Mouse (Mus musculus): ENCODE data around the gene Abcb9. TPM values are rescaled to one million over a fixed set of nuclear protein-coding genes. Genes with fewer than 3 reads are reported as not detected.

Abcb9 gene
- polyA plus RNA-seq, 1 experiment from 2014 or later = 1.1 TPM

GRCm38 (mm10) chr5:124034471-124034870 is 61.1 kb downstream of the Abcb9 start:
- Histone ChIP-seq H3K9ac (ENCODE audit: low read depth, low read length) (no peak overlapping the region), H3K27me3 (ENCODE audit: control insufficient read depth, insufficient read depth, low read length) (no peaks in the 10 kb centered on the region), H3K36me3 (ENCODE audit: control insufficient read depth, insufficient read depth, low read length) (no peaks in the 10 kb centered on the region), H3K4me1 (ENCODE audit: control insufficient read depth, insufficient read depth, low read length) (peaks cover 28% of the 10 kb centered on the region), H3K4me2 (no peak overlapping the region), H3K27ac (ENCODE audit: low read depth, low read length) (no peak overlapping the region), H3K4me3 (ENCODE audit: low read depth, low read length) (no peak overlapping the region), H3K9me3 (replicated peaks; ENCODE audit: control insufficient read depth, low read length) (no peaks in the 10 kb centered on the region)
- no peak for ATAC-seq (replicated peaks; ENCODE audit: insufficient number of reproducible peaks, low FRiP score, low TSS enrichment)
- 75% methylated on average over 11 of the region's 11 CpGs for WGBS (ENCODE audit: insufficient replicate concordance)

GRCm38 (mm10) chr5:124032001-124032508 is 63.5 kb downstream of the Abcb9 start, which contains the start of gene Vps37b:
Gene Vps37b (minus strand): TSS chr5:124032270.
- H3K4me2 ChIP-seq = peak within 1 kb of the TSS; percentile 69
- peak within 1 kb of the TSS; percentile 93 for H3K9ac ChIP-seq (ENCODE audit: low read depth, low read length)
- H3K27me3 ChIP-seq (ENCODE audit: control insufficient read depth, insufficient read depth, low read length) = no peaks in the 10 kb centered on the region
- peak within 1 kb of the TSS; percentile 77 for H3K4me3 ChIP-seq (ENCODE audit: low read depth, low read length)
- no peaks in the 10 kb centered on the region for H3K9me3 ChIP-seq (replicated peaks; ENCODE audit: control insufficient read depth, low read length)
- peak; percentile 56; the same call in 1 of the 2 replicates for ATAC-seq (replicated peaks; ENCODE audit: insufficient number of reproducible peaks, low FRiP score, low TSS enrichment)
- no peaks in the 10 kb centered on the region for H3K36me3 ChIP-seq (ENCODE audit: control insufficient read depth, insufficient read depth, low read length)
- peak within 1 kb of the TSS; percentile 93 for H3K27ac ChIP-seq (ENCODE audit: low read depth, low read length)
- peaks cover 47% of the 10 kb centered on the region for H3K4me1 ChIP-seq (ENCODE audit: control insufficient read depth, insufficient read depth, low read length)
- under 1% methylated on average over 52 of the region's 52 CpGs for WGBS (ENCODE audit: insufficient replicate concordance)

GRCm38 (mm10) chr5:124031068-124031955 is 64.3 kb downstream of the Abcb9 start:
- Histone ChIP-seq H3K36me3 (ENCODE audit: control insufficient read depth, insufficient read depth, low read length) (no peaks in the 10 kb centered on the region), H3K4me3 (ENCODE audit: low read depth, low read length) (peak overlapping the region; percentile 77), H3K9me3 (replicated peaks; ENCODE audit: control insufficient read depth, low read length) (no peaks in the 10 kb centered on the region), H3K27ac (ENCODE audit: low read depth, low read length) (peak overlapping the region; percentile 93), H3K4me1 (ENCODE audit: control insufficient read depth, insufficient read depth, low read length) (peaks cover 48% of the 10 kb centered on the region), H3K27me3 (ENCODE audit: control insufficient read depth, insufficient read depth, low read length) (no peaks in the 10 kb centered on the region), H3K9ac (ENCODE audit: low read depth, low read length) (peak overlapping the region; percentile 93), H3K4me2 (peak overlapping the region; percentile 69)
- WGBS (ENCODE audit: insufficient replicate concordance) = under 1% methylated on average over 26 of the region's 26 CpGs
- peak; percentile 41; the same call in 1 of the 2 replicates for ATAC-seq (replicated peaks; ENCODE audit: insufficient number of reproducible peaks, low FRiP score, low TSS enrichment)

GRCm38 (mm10) chr5:124030386-124031067 is 65.1 kb downstream of the Abcb9 start:
- Histone ChIP-seq H3K4me3 (ENCODE audit: low read depth, low read length) (peak overlapping the region; percentile 77), H3K9ac (ENCODE audit: low read depth, low read length) (peak overlapping the region; percentile 93)

GRCm38 (mm10) chr5:124029220-124030035 is 66.2 kb downstream of the Abcb9 start:
- WGBS (ENCODE audit: insufficient replicate concordance) = 77% methylated on average over 19 of the region's 19 CpGs
- Histone ChIP-seq H3K9me3 (replicated peaks; ENCODE audit: control insufficient read depth, low read length) (no peaks in the 10 kb centered on the region), H3K4me2 (peak overlapping the region; percentile 69), H3K4me3 (ENCODE audit: low read depth, low read length) (peak overlapping the region; percentile 77; the same call in 1 of the 2 replicates), H3K27ac (ENCODE audit: low read depth, low read length) (peak overlapping the region; percentile 37; the same call in 1 of the 2 replicates), H3K27me3 (ENCODE audit: control insufficient read depth, insufficient read depth, low read length) (no peaks in the 10 kb centered on the region), H3K36me3 (ENCODE audit: control insufficient read depth, insufficient read depth, low read length) (no peaks in the 10 kb centered on the region), H3K4me1 (ENCODE audit: control insufficient read depth, insufficient read depth, low read length) (peaks cover 62% of the 10 kb centered on the region), H3K9ac (ENCODE audit: low read depth, low read length) (peak overlapping the region; percentile 28; the same call in 1 of the 2 replicates)
- ATAC-seq (replicated peaks; ENCODE audit: insufficient number of reproducible peaks, low FRiP score, low TSS enrichment) = no peak

More at GRCm38 (mm10) chr5:124030386-124031067, 65.1 kb downstream of the Abcb9 start:
- Histone ChIP-seq H3K36me3 (ENCODE audit: control insufficient read depth, insufficient read depth, low read length) (no peaks in the 10 kb centered on the region), H3K4me2 (peak overlapping the region; percentile 69), H3K9me3 (replicated peaks; ENCODE audit: control insufficient read depth, low read length) (no peaks in the 10 kb centered on the region), H3K27me3 (ENCODE audit: control insufficient read depth, insufficient read depth, low read length) (no peaks in the 10 kb centered on the region), H3K27ac (ENCODE audit: low read depth, low read length) (peak overlapping the region; percentile 93), H3K4me1 (ENCODE audit: control insufficient read depth, insufficient read depth, low read length) (peaks cover 53% of the 10 kb centered on the region)
- WGBS (ENCODE audit: insufficient replicate concordance) = 31% methylated on average over 12 of the region's 12 CpGs
- ATAC-seq (replicated peaks; ENCODE audit: insufficient number of reproducible peaks, low FRiP score, low TSS enrichment) = no peak

- H3K9ac ChIP-seq (ENCODE audit: low read depth, low read length) = peak overlapping the region; percentile 62
- peak overlapping the region; percentile 93 for H3K27ac ChIP-seq (ENCODE audit: low read depth, low read length)
- no peaks in the 10 kb centered on the region for H3K27me3 ChIP-seq (ENCODE audit: control insufficient read depth, insufficient read depth, low read length)
- no peak for ATAC-seq (replicated peaks; ENCODE audit: insufficient number of reproducible peaks, low FRiP score, low TSS enrichment)
- peak overlapping the region; percentile 69 for H3K4me2 ChIP-seq
- 46% methylated on average over 7 of the region's 7 CpGs for WGBS (ENCODE audit: insufficient replicate concordance)
- peak overlapping the region; percentile 9; the same call in 1 of the 2 replicates for H3K4me3 ChIP-seq (ENCODE audit: low read depth, low read length)
- peaks cover 67% of the 10 kb centered on the region for H3K4me1 ChIP-seq (ENCODE audit: control insufficient read depth, insufficient read depth, low read length)
- H3K36me3 ChIP-seq (ENCODE audit: control insufficient read depth, insufficient read depth, low read length) = no peaks in the 10 kb centered on the region
- H3K9me3 ChIP-seq (replicated peaks; ENCODE audit: control insufficient read depth, low read length) = no peaks in the 10 kb centered on the region
These were observed 66.9 kb downstream of the Abcb9 start for GRCm38 (mm10) chr5:124028680-124029079.

- H3K9ac ChIP-seq (ENCODE audit: low read depth, low read length) = peak overlapping the region; percentile 65
- H3K4me1 ChIP-seq (ENCODE audit: control insufficient read depth, insufficient read depth, low read length) = peaks cover 75% of the 10 kb centered on the region
- H3K9me3 ChIP-seq (replicated peaks; ENCODE audit: control insufficient read depth, low read length) = no peaks in the 10 kb centered on the region
- peak overlapping the region; percentile 6 for H3K4me3 ChIP-seq (ENCODE audit: low read depth, low read length)
- no peaks in the 10 kb centered on the region for H3K27me3 ChIP-seq (ENCODE audit: control insufficient read depth, insufficient read depth, low read length)
- H3K4me2 ChIP-seq = peak overlapping the region; percentile 64
- no peaks in the 10 kb centered on the region for H3K36me3 ChIP-seq (ENCODE audit: control insufficient read depth, insufficient read depth, low read length)
- H3K27ac ChIP-seq (ENCODE audit: low read depth, low read length) = peak overlapping the region; percentile 93
- no peak for ATAC-seq (replicated peaks; ENCODE audit: insufficient number of reproducible peaks, low FRiP score, low TSS enrichment)
- whole genome bisulfite sequencing (ENCODE audit: insufficient replicate concordance) = 37% methylated on average over 19 of the region's 19 CpGs
These were observed 67.7 kb downstream of the Abcb9 start for GRCm38 (mm10) chr5:124027702-124028470.
